Mouse (Mus musculus): ENCODE data around the gene Mus81.

DNA sequence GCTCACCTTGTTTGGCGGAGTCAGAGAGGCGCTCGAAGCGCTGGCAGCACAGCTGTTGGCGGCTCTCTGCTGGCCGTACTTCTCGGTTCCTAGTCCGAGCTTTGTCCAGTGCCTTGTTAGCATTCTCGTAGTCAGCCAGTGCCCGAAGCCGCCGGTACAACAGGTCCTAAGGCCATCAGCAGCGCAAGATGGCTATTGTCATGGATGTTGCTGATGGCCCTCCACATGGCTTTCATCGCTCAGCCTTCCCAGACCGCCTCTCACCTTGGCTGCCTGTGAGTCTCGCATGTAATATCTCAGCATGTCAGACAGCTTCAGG is 7.8 kb upstream of the Mus81 start:
- TF ChIP-seq CTCF (IDR thresholded peaks at IDR 0.05; ENCODE audit: control insufficient read depth, insufficient read depth, low read length) = no peak
- no peak for TF ChIP-seq POLR2A (IDR thresholded peaks at IDR 0.05; ENCODE audit: borderline replicate concordance, control insufficient read depth, low read depth, low read length)

Data from bone marrow, adult 2 months (tissue).